Mouse (Mus musculus): ENCODE measurements around the gene Gas7. TPM values are rescaled to one million over a fixed set of nuclear protein-coding genes. Genes with fewer than 3 reads are reported as not detected.

The Gas7 gene
- polyA plus RNA-seq, 1 experiment from 2014 or later: 13.5 TPM

- Histone ChIP-seq H3K9ac (ENCODE audit: low read length) (no peak overlapping the region), H3K4me3 (ENCODE audit: low read length) (no peak overlapping the region), H3K36me3 (ENCODE audit: control insufficient read depth, insufficient read depth, low read length) (no peaks in the 10 kb centered on the region), H3K4me2 (ENCODE audit: low read depth, low read length) (no peak overlapping the region), H3K27ac (ENCODE audit: low read length) (no peak overlapping the region), H3K27me3 (ENCODE audit: control insufficient read depth, insufficient read depth, low read depth, low read length) (no peaks in the 10 kb centered on the region), H3K4me1 (replicated peaks; ENCODE audit: control insufficient read depth, insufficient read depth, low read length) (no peaks in the 10 kb centered on the region), H3K9me3 (ENCODE audit: control insufficient read depth, low read length) (no peaks in the 10 kb centered on the region)
- ATAC-seq (ENCODE audit: low read depth): no peak
- WGBS: 72% methylated on average over 14 of the region's 14 CpGs
Measured at GRCm38 (mm10) chr11:67445058-67445825, 10.0 kb upstream of the Gas7 start.

DNA sequence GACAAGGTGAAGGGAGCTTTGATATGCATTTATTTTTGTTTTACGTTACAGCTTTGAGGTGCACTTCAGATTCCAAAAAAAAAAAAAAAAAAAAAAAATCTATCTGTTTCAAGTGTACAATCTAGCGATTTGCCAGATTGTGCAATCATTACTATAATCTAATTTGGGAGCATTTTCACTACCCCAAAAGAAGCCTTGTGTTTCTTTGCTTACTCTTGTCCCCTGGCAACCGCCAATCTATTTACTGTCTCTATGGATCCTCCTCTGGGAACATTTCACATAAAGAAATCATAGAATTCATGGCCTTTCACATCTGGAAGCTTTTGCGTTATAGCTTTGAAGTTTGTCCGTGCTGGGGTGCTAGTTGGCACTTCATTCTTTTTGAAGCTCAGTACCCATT lies 3.7 kb upstream of the Gas7 start:
- Histone ChIP-seq H3K4me1 (replicated peaks; ENCODE audit: control insufficient read depth, insufficient read depth, low read length) (peaks cover 12% of the 10 kb centered on the region), H3K9ac (ENCODE audit: low read length) (no peak overlapping the region), H3K27ac (ENCODE audit: low read length) (no peak overlapping the region), H3K9me3 (ENCODE audit: control insufficient read depth, low read length) (no peaks in the 10 kb centered on the region), H3K36me3 (ENCODE audit: control insufficient read depth, insufficient read depth, low read length) (no peaks in the 10 kb centered on the region), H3K4me2 (ENCODE audit: low read depth, low read length) (no peak overlapping the region), H3K4me3 (ENCODE audit: low read length) (no peak overlapping the region), H3K27me3 (ENCODE audit: control insufficient read depth, insufficient read depth, low read depth, low read length) (peaks cover 3% of the 10 kb centered on the region; the same call in 1 of the 2 replicates)
- no peak for ATAC-seq (ENCODE audit: low read depth)
- 72% methylated on average over 5 of the region's 5 CpGs for WGBS

- Histone ChIP-seq H3K4me2 (ENCODE audit: low read depth, low read length) (peak overlapping the region; percentile 85), H3K27ac (ENCODE audit: low read length) (no peak overlapping the region), H3K9me3 (ENCODE audit: control insufficient read depth, low read length) (no peaks in the 10 kb centered on the region), H3K4me1 (replicated peaks; ENCODE audit: control insufficient read depth, insufficient read depth, low read length) (peaks cover 20% of the 10 kb centered on the region), H3K36me3 (ENCODE audit: control insufficient read depth, insufficient read depth, low read length) (no peaks in the 10 kb centered on the region), H3K27me3 (ENCODE audit: control insufficient read depth, insufficient read depth, low read depth, low read length) (peaks cover 7% of the 10 kb centered on the region; the same call in 1 of the 2 replicates), H3K9ac (ENCODE audit: low read length) (peak overlapping the region; percentile 74), H3K4me3 (ENCODE audit: low read length) (peak overlapping the region; percentile 60)
- WGBS: under 1% methylated on average over 35 of the region's 42 CpGs
- peak; percentile 44 for ATAC-seq (ENCODE audit: low read depth)
Measured at GRCm38 (mm10) chr11:67455527-67455981, 317 bp downstream of the Gas7 start.

DNA sequence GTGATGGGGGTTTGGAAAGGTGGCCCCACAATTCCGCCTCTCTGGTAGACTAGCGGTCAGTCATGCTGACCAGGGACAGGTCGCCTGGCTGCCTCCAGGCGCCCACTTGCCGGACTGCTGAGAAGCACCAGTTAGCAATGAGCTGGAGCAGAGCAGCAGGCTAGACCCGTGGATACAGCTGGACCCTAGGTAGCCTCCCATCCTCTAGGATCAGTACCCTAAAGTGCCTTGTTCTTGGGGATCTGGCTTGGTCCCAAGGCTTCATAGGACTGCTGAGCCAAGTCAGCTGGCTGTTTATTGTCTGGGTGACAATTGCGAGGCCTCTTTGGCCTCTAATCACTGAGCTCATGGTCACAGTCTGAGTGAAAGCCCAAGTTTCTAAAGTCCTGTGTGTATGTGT lies 792 bp downstream of the Gas7 start:
- 0 out of 2 replicates have a peak, but pooled peaks have one; percentile 8 for ATAC-seq (ENCODE audit: low read depth)
- peak overlapping the region; percentile 85 for H3K4me2 ChIP-seq (ENCODE audit: low read depth, low read length)

DNA sequence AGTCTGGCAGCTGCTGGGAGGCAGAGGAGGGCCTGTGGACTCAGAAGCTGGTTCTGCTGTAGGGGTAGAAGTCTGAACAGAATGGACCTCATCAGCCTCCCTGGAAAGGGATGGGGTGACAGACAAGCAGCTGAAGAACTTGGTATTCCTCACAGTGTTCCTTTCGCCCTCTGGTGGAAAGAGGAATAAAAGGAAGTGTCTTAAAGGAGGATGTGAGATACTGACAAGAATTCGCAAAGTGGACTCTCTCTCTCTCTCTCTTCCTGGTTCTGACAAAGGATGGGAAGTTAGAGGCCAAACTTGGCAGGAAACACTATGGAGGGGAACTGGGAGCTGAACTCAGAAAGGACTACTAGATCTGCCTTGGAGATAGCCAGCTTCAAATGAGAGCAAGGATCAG lies 2.9 kb downstream of the Gas7 start:
- no peaks in the 10 kb centered on the region for H3K9me3 ChIP-seq (ENCODE audit: control insufficient read depth, low read length)
- WGBS: 23% methylated on average over 2 of the region's 2 CpGs
- H3K27ac ChIP-seq (ENCODE audit: low read length): no peak overlapping the region
- ATAC-seq (ENCODE audit: low read depth): no peak
- no peak overlapping the region for H3K4me2 ChIP-seq (ENCODE audit: low read depth, low read length)
- peaks cover 20% of the 10 kb centered on the region for H3K4me1 ChIP-seq (replicated peaks; ENCODE audit: control insufficient read depth, insufficient read depth, low read length)
- no peaks in the 10 kb centered on the region for H3K36me3 ChIP-seq (ENCODE audit: control insufficient read depth, insufficient read depth, low read length)
- H3K4me3 ChIP-seq (ENCODE audit: low read length): no peak overlapping the region
- no peak overlapping the region for H3K9ac ChIP-seq (ENCODE audit: low read length)
- peaks cover 7% of the 10 kb centered on the region; the same call in 1 of the 2 replicates for H3K27me3 ChIP-seq (ENCODE audit: control insufficient read depth, insufficient read depth, low read depth, low read length)

More for the DNA sequence above, 792 bp downstream of the Gas7 start:
- H3K36me3 ChIP-seq (ENCODE audit: control insufficient read depth, insufficient read depth, low read length): no peaks in the 10 kb centered on the region
- no peaks in the 10 kb centered on the region for H3K9me3 ChIP-seq (ENCODE audit: control insufficient read depth, low read length)
- H3K27ac ChIP-seq (ENCODE audit: low read length): no peak overlapping the region
- WGBS: 11% methylated on average over 7 of the region's 7 CpGs
- H3K27me3 ChIP-seq (ENCODE audit: control insufficient read depth, insufficient read depth, low read depth, low read length): peaks cover 7% of the 10 kb centered on the region; the same call in 1 of the 2 replicates
- H3K9ac ChIP-seq (ENCODE audit: low read length): peak overlapping the region; percentile 74
- peaks cover 20% of the 10 kb centered on the region for H3K4me1 ChIP-seq (replicated peaks; ENCODE audit: control insufficient read depth, insufficient read depth, low read length)
- H3K4me3 ChIP-seq (ENCODE audit: low read length): peak overlapping the region; percentile 60

- no peaks in the 10 kb centered on the region for H3K4me1 ChIP-seq (replicated peaks; ENCODE audit: control insufficient read depth, insufficient read depth, low read length)
- ATAC-seq (ENCODE audit: low read depth): no peak
- 39% methylated on average over 4 of the region's 4 CpGs for WGBS
Measured at GRCm38 (mm10) chr11:67467132-67467531, 11.9 kb downstream of the Gas7 start.

DNA sequence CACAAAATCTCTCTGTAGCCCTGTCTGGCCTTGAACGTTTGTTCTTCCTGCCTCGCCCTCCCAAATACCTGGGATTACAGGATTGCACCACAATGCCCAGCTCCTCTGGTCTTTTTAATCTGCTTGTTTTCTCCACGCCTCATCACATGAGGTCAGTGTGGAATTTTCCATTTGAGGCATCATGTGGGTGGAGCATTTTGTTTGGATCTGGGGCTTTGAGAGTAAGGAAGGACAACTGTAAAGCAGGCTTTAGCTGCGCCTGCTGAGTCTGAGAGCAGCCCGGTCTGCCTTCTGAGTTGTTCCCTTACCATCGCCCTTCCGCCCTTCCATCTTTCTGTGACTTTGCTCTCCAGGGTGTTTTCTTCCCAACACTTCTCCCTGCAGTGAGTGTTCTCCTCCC lies 13.6 kb downstream of the Gas7 start:
- H3K9me3 ChIP-seq (ENCODE audit: control insufficient read depth, low read length): no peaks in the 10 kb centered on the region
- no peak overlapping the region for H3K4me3 ChIP-seq (ENCODE audit: low read length)
- no peaks in the 10 kb centered on the region for H3K4me1 ChIP-seq (replicated peaks; ENCODE audit: control insufficient read depth, insufficient read depth, low read length)
- H3K4me2 ChIP-seq (ENCODE audit: low read depth, low read length): no peak overlapping the region
- no peak overlapping the region for H3K9ac ChIP-seq (ENCODE audit: low read length)
- ATAC-seq (ENCODE audit: low read depth): no peak
- no peaks in the 10 kb centered on the region for H3K36me3 ChIP-seq (ENCODE audit: control insufficient read depth, insufficient read depth, low read length)
- WGBS: 69% methylated on average over 7 of the region's 7 CpGs
- H3K27ac ChIP-seq (ENCODE audit: low read length): no peak overlapping the region
- H3K27me3 ChIP-seq (ENCODE audit: control insufficient read depth, insufficient read depth, low read depth, low read length): no peaks in the 10 kb centered on the region

More at GRCm38 (mm10) chr11:67467132-67467531, 11.9 kb downstream of the Gas7 start:
- H3K27me3 ChIP-seq (ENCODE audit: control insufficient read depth, insufficient read depth, low read depth, low read length): no peaks in the 10 kb centered on the region
- H3K4me3 ChIP-seq (ENCODE audit: low read length): no peak overlapping the region
- H3K36me3 ChIP-seq (ENCODE audit: control insufficient read depth, insufficient read depth, low read length): no peaks in the 10 kb centered on the region
- no peak overlapping the region for H3K9ac ChIP-seq (ENCODE audit: low read length)
- no peak overlapping the region for H3K4me2 ChIP-seq (ENCODE audit: low read depth, low read length)
- no peak overlapping the region for H3K27ac ChIP-seq (ENCODE audit: low read length)
- H3K9me3 ChIP-seq (ENCODE audit: control insufficient read depth, low read length): no peaks in the 10 kb centered on the region

DNA sequence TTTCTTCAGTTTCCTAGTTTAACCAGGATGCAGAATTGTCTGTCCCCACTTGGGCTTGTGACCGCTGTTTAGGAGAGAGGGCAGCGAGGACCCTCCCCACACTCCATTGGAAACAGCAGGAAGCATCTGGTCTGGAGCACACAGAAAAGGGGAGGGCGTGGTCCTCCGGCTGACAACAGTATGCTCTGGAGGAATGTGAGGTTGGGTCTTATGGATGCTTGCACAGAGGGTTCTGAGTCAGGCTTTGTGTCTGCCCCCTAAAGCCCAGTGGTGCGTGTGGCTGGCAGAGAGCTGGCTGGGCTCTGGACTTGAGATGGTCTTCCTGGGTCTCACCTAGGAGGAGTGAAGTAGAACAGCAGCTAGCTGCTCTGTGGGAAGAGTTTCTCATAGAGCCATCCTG lies 19.4 kb downstream of the Gas7 start:
- 73% methylated on average over 5 of the region's 5 CpGs for WGBS
- no peak overlapping the region for H3K4me3 ChIP-seq (ENCODE audit: low read length)

GRCm38 (mm10) chr11:67479534-67479933 lies 24.3 kb downstream of the Gas7 start:
- no peaks in the 10 kb centered on the region for H3K9me3 ChIP-seq (ENCODE audit: control insufficient read depth, low read length)
- H3K9ac ChIP-seq (ENCODE audit: low read length): no peak overlapping the region
- peaks cover 6% of the 10 kb centered on the region; the same call in 1 of the 2 replicates for H3K4me1 ChIP-seq (replicated peaks; ENCODE audit: control insufficient read depth, insufficient read depth, low read length)
- H3K4me2 ChIP-seq (ENCODE audit: low read depth, low read length): no peak overlapping the region
- H3K27me3 ChIP-seq (ENCODE audit: control insufficient read depth, insufficient read depth, low read depth, low read length): no peaks in the 10 kb centered on the region
- no peak for ATAC-seq (ENCODE audit: low read depth)
- H3K27ac ChIP-seq (ENCODE audit: low read length): no peak overlapping the region
- 55% methylated on average over 4 of the region's 4 CpGs for WGBS
- no peak overlapping the region for H3K4me3 ChIP-seq (ENCODE audit: low read length)
- no peaks in the 10 kb centered on the region for H3K36me3 ChIP-seq (ENCODE audit: control insufficient read depth, insufficient read depth, low read length)

More for the DNA sequence above, 19.4 kb downstream of the Gas7 start:
- Histone ChIP-seq H3K4me2 (ENCODE audit: low read depth, low read length) (no peak overlapping the region), H3K9me3 (ENCODE audit: control insufficient read depth, low read length) (no peaks in the 10 kb centered on the region), H3K36me3 (ENCODE audit: control insufficient read depth, insufficient read depth, low read length) (no peaks in the 10 kb centered on the region), H3K4me1 (replicated peaks; ENCODE audit: control insufficient read depth, insufficient read depth, low read length) (no peaks in the 10 kb centered on the region), H3K27me3 (ENCODE audit: control insufficient read depth, insufficient read depth, low read depth, low read length) (no peaks in the 10 kb centered on the region), H3K9ac (ENCODE audit: low read length) (no peak overlapping the region), H3K27ac (ENCODE audit: low read length) (no peak overlapping the region)
- ATAC-seq (ENCODE audit: low read depth): no peak
